Mouse (Mus musculus) stomach, embryonic 14.5 days (tissue): ENCODE measurements around the gene Hps4. TPM values are rescaled to one million over a fixed set of nuclear protein-coding genes. Genes with fewer than 3 reads are reported as not detected.

Experiments used
- ATAC-seq: fragments of 200-750 bp; cut with Nextera tagmentation; 2 replicates; pipeline ENCODE4 v1.8.0; 2017; ENCODE audit warnings: low read depth, moderate TSS enrichment; ENCODE audit not compliant: insufficient number of reproducible peaks, insufficient read depth, low FRiP score
- H3K27ac ChIP-seq: fragments of 300-500 bp; sonication (generic); 2 replicates; pipeline ENCODE4 v1.5.1; 2014; ENCODE audit warnings: mild to moderate bottlenecking, low read length, moderate library complexity, mixed read lengths
- H3K27me3 ChIP-seq: fragments of 300-500 bp; sonication (generic); 2 replicates; pipeline ENCODE4 v1.6.1; 2014; ENCODE audit warnings: low read length, control low read depth, mixed read lengths; ENCODE audit not compliant: control insufficient read depth, insufficient read depth
- H3K36me3 ChIP-seq: fragments of 300-500 bp; sonication (generic); 2 replicates; pipeline ENCODE4 v1.6.1; 2014; ENCODE audit warnings: mild to moderate bottlenecking, control low read depth, low read length, moderate library complexity, mixed read lengths; ENCODE audit not compliant: control insufficient read depth, insufficient read depth
- H3K4me1 ChIP-seq: fragments of 300-500 bp; sonication (generic); 2 replicates; pipeline ENCODE4 v1.6.1; 2014; ENCODE audit warnings: low read length, control low read depth, mixed read lengths; ENCODE audit not compliant: control insufficient read depth, insufficient read depth
- H3K4me2 ChIP-seq: fragments of 300-500 bp; sonication (generic); replicated peaks from 2 replicates; pipeline ENCODE4 v1.6.1; 2014; ENCODE audit warnings: low read depth, low read length, control low read depth
- H3K4me3 ChIP-seq: fragments of 300-500 bp; sonication (generic); 2 replicates; pipeline ENCODE4 v1.5.1; 2014; ENCODE audit warnings: low read depth, low read length, control low read depth
- H3K9ac ChIP-seq: fragments of 300-500 bp; sonication (generic); replicated peaks from 2 replicates; pipeline ENCODE4 v1.6.1; 2014; ENCODE audit warnings: low read depth, mild to moderate bottlenecking, control low read depth, low read length, moderate library complexity, mixed read lengths
- H3K9me3 ChIP-seq: fragments of 300-500 bp; sonication (generic); 2 replicates; pipeline ENCODE4 v1.6.1; 2016; ENCODE audit warnings: low read depth, low read length, control low read depth; ENCODE audit not compliant: control insufficient read depth
- WGBS: fragments of 180-500 bp; shearing (Covaris S2); extraction: QIAGEN DNeasy Blood & Tissue Kit; methylation state at CpG from one replicate; pipeline ENCODE4 v1.1.7; 2014; 5-methylcytosine and 5-hydroxymethylcytosine counted together
- polyA plus RNA-seq: library from polyadenylated mRNA; unstranded; fragments of >200 nt; fragmentation: Nextera tagmentation; extraction: Ambion mirVana; gene quantifications from 2 replicates; pipeline ENCODE4 v1.2.1, GENCODE M21; 2014

The Hps4 gene
- polyA plus RNA-seq, result 30.9 and 35.0 TPM in 2 replicates

DNA sequence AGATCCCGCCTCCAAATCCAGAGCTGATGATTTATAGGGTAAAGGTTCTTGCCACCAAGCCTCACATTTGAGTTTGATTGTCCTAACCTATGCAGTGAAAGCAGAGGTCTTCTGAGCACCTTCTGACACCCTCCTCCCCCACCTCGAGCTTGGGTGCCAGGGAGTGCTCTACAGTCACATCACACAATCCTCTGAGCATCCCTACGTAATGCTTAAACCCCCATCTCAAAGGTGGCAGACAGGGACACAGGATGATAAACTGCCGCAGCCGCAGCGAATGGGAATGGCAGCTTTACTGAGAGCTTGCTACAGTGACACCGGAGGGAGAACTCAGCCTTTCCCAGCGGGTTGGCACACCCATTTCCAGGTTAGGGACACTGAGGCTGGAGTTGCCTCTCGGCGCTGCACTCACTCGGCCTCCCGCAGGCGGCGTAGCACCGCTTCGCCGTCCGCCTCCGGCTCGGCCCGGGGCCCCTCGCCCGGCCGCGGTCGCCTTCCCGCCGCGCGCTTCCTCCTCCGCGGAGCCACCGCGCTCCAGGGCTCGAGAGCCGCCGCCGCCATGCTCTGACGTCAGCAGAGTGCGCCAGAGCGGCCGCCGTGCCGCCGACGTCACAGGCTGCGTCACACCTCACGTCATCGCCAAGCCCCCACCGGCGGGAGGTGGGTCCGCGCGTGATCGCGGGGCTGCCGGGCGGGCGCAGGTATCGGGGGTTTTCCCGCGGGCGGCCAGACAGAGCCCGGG lies at the start of gene Hps4, which contains the start of gene Srrd:
Gene Hps4, plus strand, starts transcription at position 621 of the 742 bp plus-strand sequence.
Gene Srrd, minus strand, starts transcription at position 578 of the 742 bp plus-strand sequence.
- Histone ChIP-seq H3K27ac (0 out of 2 replicates have a peak within 1 kb of the TSS, but pooled peaks have one; percentile 10), H3K27me3 (no peaks in the 10 kb centered on the region), H3K36me3 (peaks cover 15% of the 10 kb centered on the region), H3K9ac (peak within 1 kb of the TSS; percentile 74), H3K4me1 (peaks cover 13% of the 10 kb centered on the region), H3K4me3 (peak within 1 kb of the TSS; percentile 73), H3K9me3 (no peaks in the 10 kb centered on the region), H3K4me2 (peak within 1 kb of the TSS; percentile 73)
- WGBS, result 2% methylated on average over 55 of the region's 64 CpGs
- peak; percentile 64; the same call in 1 of the 2 replicates for ATAC-seq

DNA sequence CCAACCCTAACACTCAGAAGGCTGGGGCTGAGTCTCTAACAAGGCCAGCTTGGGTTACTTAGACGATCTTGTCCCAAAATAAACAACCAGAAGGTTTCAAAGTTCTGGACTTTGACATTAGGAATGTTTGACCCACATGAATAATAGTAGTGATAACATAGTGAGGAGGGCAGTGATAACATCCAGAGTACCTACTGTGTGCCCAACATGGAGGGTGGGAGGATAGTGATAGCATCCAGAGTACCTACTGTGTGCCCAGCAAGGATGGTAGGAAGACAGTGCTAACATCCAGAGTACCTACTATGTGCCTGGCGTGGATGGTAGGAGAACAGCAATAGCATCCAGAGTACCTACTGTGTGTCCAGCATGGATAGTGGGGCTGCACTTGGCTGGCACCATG lies 49.1 kb upstream of the Hps4 start:
- 47% methylated on average over 2 of the region's 2 CpGs for WGBS
- Histone ChIP-seq H3K4me1 (peaks cover 7% of the 10 kb centered on the region; the same call in 1 of the 2 replicates), H3K9me3 (no peaks in the 10 kb centered on the region), H3K27me3 (no peaks in the 10 kb centered on the region), H3K36me3 (no peaks in the 10 kb centered on the region), H3K27ac (no peak overlapping the region), H3K9ac (no peak overlapping the region), H3K4me2 (no peak overlapping the region), H3K4me3 (no peak overlapping the region)
- ATAC-seq, result no peak

DNA sequence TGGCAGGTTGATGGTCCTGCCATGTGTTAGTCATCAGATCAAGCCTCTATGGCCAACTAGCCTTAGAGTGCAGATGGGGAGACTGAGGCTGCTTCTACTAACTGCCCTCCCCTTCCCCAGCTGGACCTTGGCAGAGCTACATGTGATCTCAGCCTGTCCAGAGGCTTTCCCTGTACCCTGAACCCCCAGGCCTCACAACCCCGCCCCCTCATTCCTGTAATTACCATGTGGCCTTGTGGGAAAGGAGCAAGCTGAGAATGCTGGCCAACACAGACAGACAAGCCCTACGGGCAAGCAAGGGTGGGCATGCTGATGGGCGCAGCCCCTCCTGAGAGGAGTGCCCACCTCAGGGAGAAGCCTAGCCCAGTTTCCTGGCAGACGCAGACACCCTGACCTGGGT lies 48.2 kb upstream of the Hps4 start:
- no peak overlapping the region for H3K9ac ChIP-seq
- H3K27ac ChIP-seq, result no peak overlapping the region
- no peak overlapping the region for H3K4me2 ChIP-seq
- WGBS, result 75% methylated on average over 4 of the region's 4 CpGs
- no peaks in the 10 kb centered on the region for H3K36me3 ChIP-seq
- ATAC-seq, result no peak
- no peak overlapping the region for H3K4me3 ChIP-seq
- no peaks in the 10 kb centered on the region for H3K27me3 ChIP-seq
- H3K9me3 ChIP-seq, result no peaks in the 10 kb centered on the region
- peaks cover 7% of the 10 kb centered on the region; the same call in 1 of the 2 replicates for H3K4me1 ChIP-seq

DNA sequence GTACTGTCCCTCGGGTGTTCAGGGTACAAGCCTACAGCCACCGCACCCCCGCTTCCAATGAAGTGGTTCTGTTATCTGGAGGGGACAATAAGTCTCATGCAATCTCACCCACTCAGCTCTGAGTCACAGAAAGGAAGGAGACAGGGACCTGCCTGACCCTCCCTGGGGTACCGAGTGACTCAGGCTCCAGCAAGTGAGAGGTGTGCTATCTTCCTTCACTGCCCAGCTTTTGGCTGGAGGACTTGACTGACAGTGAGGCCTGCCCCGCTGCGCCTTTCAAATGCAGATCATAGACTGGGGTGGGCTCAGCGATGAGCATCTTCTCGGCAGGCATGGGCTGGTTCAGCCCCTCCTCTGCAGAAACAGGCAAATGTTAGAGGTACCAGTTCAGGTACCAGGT lies 47.7 kb upstream of the Hps4 start:
- Histone ChIP-seq H3K36me3 (no peaks in the 10 kb centered on the region), H3K4me1 (peaks cover 7% of the 10 kb centered on the region; the same call in 1 of the 2 replicates), H3K9ac (no peak overlapping the region), H3K4me3 (no peak overlapping the region), H3K27me3 (no peaks in the 10 kb centered on the region), H3K9me3 (no peaks in the 10 kb centered on the region), H3K4me2 (no peak overlapping the region), H3K27ac (no peak overlapping the region)
- WGBS, result 56% methylated on average over 8 of the region's 8 CpGs
- no peak for ATAC-seq

DNA sequence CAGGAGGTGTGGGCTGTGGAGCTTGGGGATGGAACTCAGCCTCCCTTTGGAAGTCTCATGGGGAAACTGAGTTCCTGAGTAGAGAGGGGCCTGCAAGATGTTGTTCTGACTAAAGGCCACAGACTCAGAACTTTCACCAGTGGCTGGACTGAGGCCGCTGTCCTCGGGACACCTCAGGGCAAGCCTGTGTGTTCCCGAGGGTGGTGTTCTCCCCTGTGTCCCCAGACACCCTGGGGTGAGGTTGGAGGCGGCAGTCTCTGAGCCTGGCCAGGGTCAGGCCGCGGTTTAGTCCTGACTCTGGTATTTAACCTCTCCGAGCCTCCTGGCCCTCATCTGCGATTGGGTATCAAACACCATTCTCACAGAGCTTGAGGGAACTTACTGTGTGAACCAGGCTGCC lies 47.3 kb upstream of the Hps4 start:
- Histone ChIP-seq H3K27me3 (no peaks in the 10 kb centered on the region), H3K4me3 (no peak overlapping the region), H3K4me1 (peaks cover 7% of the 10 kb centered on the region; the same call in 1 of the 2 replicates), H3K36me3 (no peaks in the 10 kb centered on the region), H3K9me3 (no peaks in the 10 kb centered on the region), H3K4me2 (no peak overlapping the region), H3K27ac (no peak overlapping the region), H3K9ac (no peak overlapping the region)
- no peak for ATAC-seq
- WGBS, result 65% methylated on average over 8 of the region's 8 CpGs

DNA sequence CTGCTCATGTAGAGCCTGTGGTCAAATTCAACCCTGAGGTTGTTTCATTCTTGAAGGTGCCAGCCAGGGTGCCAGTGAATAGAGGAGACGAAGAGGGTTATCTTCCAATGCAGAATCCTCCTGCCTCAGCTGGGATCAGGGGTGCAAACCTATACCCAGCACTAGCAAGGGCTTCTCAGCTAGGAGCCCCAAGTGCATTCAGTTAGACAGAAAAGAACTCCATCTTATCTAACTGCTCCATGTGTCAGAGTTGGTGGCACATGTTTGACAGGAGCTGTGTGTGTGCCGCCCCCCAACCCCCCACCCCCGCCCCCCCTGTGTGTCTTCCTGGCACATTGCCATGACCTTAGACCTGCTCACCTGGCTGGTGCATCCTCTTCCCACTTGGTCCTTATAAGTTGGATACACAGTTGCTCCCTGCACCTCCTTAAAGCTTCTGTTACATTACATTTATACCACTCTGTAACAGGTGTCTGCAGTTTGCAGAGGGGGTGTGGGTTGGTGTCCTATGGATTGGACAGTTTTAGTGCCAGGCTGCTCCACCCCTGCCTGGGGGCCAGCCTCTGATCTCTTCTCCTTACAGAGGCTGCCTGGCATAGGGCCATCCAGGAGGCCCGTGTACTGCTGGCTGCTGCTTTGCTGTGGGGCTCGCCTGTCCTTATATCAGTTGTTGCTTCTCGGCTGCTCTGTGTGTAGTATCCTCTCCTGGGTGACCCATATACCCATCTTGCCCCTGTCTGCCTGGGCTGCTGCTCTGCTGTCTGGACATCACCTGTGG lies 46.3 kb upstream of the Hps4 start:
- Histone ChIP-seq H3K4me3 (no peak overlapping the region), H3K36me3 (no peaks in the 10 kb centered on the region), H3K27ac (no peak overlapping the region), H3K9ac (no peak overlapping the region), H3K27me3 (no peaks in the 10 kb centered on the region), H3K4me2 (no peak overlapping the region), H3K9me3 (no peaks in the 10 kb centered on the region), H3K4me1 (peaks cover 4% of the 10 kb centered on the region; the same call in 1 of the 2 replicates)
- ATAC-seq, result no peak
- whole genome bisulfite sequencing, result 65% methylated on average over 6 of the region's 6 CpGs

DNA sequence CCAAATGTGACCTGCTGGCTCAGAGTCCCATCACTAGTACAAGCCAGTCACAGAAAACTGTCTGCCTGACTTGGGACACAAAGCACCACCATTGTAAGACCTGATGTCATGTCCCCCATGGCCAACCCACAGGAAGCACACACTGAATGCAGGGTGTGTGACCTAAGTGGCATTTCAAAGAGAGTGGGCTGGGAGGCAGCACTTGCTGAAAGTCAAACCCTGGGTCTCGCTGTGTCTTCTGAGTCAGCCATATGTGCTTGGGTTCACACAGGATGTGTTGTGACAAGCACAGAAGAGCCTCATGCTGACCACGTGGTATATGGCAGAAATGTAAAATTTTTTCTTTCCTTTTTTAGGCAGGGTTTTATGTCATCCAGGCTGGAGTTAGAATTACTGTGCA lies 45.6 kb upstream of the Hps4 start:
- Histone ChIP-seq H3K4me3 (no peak overlapping the region), H3K4me1 (peaks cover 4% of the 10 kb centered on the region; the same call in 1 of the 2 replicates), H3K9me3 (no peaks in the 10 kb centered on the region), H3K27ac (no peak overlapping the region), H3K36me3 (no peaks in the 10 kb centered on the region), H3K27me3 (no peaks in the 10 kb centered on the region), H3K9ac (no peak overlapping the region), H3K4me2 (no peak overlapping the region)
- no peak for ATAC-seq
- 60% methylated on average over 2 of the region's 2 CpGs for WGBS

DNA sequence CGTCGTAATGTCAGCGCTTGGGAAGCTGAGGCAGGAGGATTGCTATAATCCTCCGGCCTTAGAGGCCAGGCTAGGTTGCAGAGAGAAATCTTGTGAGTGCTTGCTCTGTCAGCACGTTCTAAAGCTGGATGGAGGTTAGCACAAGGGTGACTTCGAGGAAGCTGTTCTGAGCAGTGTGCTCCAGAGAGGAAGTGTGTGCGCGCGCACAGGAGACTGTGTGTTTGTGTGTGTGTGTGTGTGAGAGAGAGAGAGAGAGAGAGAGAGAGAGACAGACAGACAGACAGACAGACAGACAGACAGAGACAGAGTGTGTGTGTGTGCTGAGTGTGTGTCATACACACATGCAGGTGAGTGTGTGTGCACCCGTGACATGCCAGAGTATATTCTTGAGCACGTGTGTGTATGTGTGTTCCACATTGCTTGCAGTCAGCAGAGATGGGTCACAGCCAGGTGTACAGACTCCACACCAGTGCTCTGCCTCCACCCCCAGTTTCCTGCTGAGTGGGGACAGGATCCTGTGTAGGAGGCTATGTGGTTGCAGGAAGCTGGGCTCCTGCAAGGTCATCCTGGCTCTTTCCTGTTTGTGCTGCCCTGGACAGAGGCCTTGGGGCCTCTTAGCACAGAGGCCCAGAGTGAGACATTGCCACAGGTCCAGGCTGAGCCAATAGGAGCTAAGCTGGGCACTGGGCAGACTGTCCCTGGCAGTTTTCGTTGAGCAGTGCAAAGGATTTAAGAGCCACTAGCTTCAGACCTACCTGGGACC lies 44.5 kb upstream of the Hps4 start:
- H3K4me1 ChIP-seq, result peaks cover 4% of the 10 kb centered on the region; the same call in 1 of the 2 replicates
- H3K9ac ChIP-seq, result no peak overlapping the region
- H3K36me3 ChIP-seq, result no peaks in the 10 kb centered on the region
- H3K27me3 ChIP-seq, result no peaks in the 10 kb centered on the region
- no peak overlapping the region for H3K4me3 ChIP-seq
- H3K27ac ChIP-seq, result peak overlapping the region; percentile 48; the same call in 1 of the 2 replicates
- 83% methylated on average over 12 of the region's 12 CpGs for WGBS
- no peak for ATAC-seq
- H3K4me2 ChIP-seq, result no peak overlapping the region
- H3K9me3 ChIP-seq, result no peaks in the 10 kb centered on the region
